Comparison of ENCODE assay signal across 7 mouse cellular contexts in the genomic region with DNA sequence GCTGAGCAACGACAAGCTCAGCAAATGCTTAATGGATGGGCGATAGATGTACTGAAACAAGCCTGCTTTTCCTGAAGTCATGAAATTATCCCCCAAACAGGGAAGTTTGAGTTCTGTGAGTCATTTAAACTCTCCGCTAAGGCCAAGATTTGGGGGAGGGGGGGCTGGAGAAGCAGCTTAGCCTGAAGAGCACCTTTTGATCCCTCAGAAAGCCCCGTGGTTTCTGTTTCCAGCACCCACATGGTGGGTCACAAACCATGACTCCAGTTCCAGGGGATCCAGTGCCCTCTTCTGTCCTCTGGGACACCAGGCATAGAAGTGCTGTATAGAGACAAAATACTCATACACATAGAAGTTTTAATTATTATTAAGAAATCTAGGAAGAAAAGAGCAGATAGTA. TPM values are rescaled to one million over a fixed set of nuclear protein-coding genes. Genes with fewer than 3 reads are reported as not detected.
DNase-seq lines count a peak whose midpoint lies in the region; ATAC-seq lines count a peak whose summit lies in the region.

No protein-coding gene starts in this region.

- H3K27ac ChIP-seq in limb, embryonic 11.5 days (replicated peaks; ENCODE audit: low read depth, low read length) = no peak overlapping the region
- no peak overlapping the region for H3K27ac ChIP-seq in limb, embryonic 10.5 days
- peak overlapping the region; percentile 32; the same call in 1 of the 2 replicates for H3K27ac ChIP-seq in heart, embryonic 12.5 days (ENCODE audit: poor library complexity, severe bottlenecking)

- H3K4me3 ChIP-seq in limb, embryonic 11.5 days (ENCODE audit: low read depth, low read length) = no peak overlapping the region
- H3K4me3 ChIP-seq in limb, embryonic 10.5 days = no peak overlapping the region
- no peak overlapping the region for H3K4me3 ChIP-seq in heart, embryonic 12.5 days

- H3K4me2 ChIP-seq in limb, embryonic 11.5 days (ENCODE audit: low read depth, severe bottlenecking) = 0 out of 2 replicates have a peak overlapping the region, but pooled peaks have one; percentile 2
- no peak overlapping the region; the same call in 1 of the 2 replicates for H3K4me2 ChIP-seq in heart, embryonic 12.5 days

- H3K9ac ChIP-seq in limb, embryonic 11.5 days (ENCODE audit: low read length) = no peak overlapping the region
- no peak overlapping the region for H3K9ac ChIP-seq in heart, embryonic 12.5 days

- no peaks in the 10 kb centered on the region for H3K27me3 ChIP-seq in limb, embryonic 11.5 days (ENCODE audit: control insufficient read depth, insufficient read depth, low read length)
- H3K27me3 ChIP-seq in limb, embryonic 10.5 days (ENCODE audit: low read depth, poor library complexity, severe bottlenecking) = no peaks in the 10 kb centered on the region
- no peaks in the 10 kb centered on the region for H3K27me3 ChIP-seq in heart, embryonic 12.5 days (replicated peaks)

- H3K4me1 ChIP-seq in limb, embryonic 11.5 days (ENCODE audit: control insufficient read depth, insufficient read depth, low read length) = no peaks in the 10 kb centered on the region
- peaks cover 1% of the 10 kb centered on the region; the same call in 1 of the 2 replicates for H3K4me1 ChIP-seq in limb, embryonic 10.5 days
- H3K4me1 ChIP-seq in heart, embryonic 12.5 days (replicated peaks) = peaks cover 3% of the 10 kb centered on the region; the same call in 1 of the 2 replicates

- no peak for ATAC-seq in limb, embryonic 11.5 days (ENCODE audit: insufficient number of reproducible peaks, low FRiP score, low TSS enrichment, low read depth)
- ATAC-seq in heart, embryonic 12.5 days (ENCODE audit: insufficient number of reproducible peaks, low FRiP score) = no peak
- 0 out of 2 replicates have a peak, but pooled peaks have one; percentile 7 for ATAC-seq in megakaryocyte progenitor cell, adult 5-6 weeks (replicated peaks; ENCODE audit: poor library complexity)

- no peaks in the 10 kb centered on the region for H3K9me3 ChIP-seq in limb, embryonic 11.5 days (ENCODE audit: control insufficient read depth, low read length)
- H3K9me3 ChIP-seq in limb, embryonic 10.5 days (replicated peaks) = no peaks in the 10 kb centered on the region
- H3K9me3 ChIP-seq in heart, embryonic 12.5 days (replicated peaks) = no peaks in the 10 kb centered on the region; the same call in 1 of the 2 replicates

- DNase-seq in limb, embryonic 11.5 days (ENCODE audit: low spot score) = no peak
- no peak for DNase-seq in limb, embryonic 10.5 days (ENCODE audit: low spot score)
- DNase-seq in c-Kit-positive CD71-negative TER-119-negative erythroid progenitor cells, embryonic 14.5 days (ENCODE audit: low read depth) = peak; percentile 16
- no peak for DNase-seq in layer of hippocampus, postnatal 10 days (ENCODE audit: low spot score in 2 of 2)
- DNase-seq in layer of hippocampus, adult 8-10 months (ENCODE audit: low spot score in 2 of 2) = no peak

- 78% methylated on average over 4 of the region's 4 CpGs for WGBS in limb, embryonic 11.5 days
- 85% methylated on average over 4 of the region's 4 CpGs for WGBS in limb, embryonic 10.5 days
- 85% methylated on average over 4 of the region's 4 CpGs for WGBS in heart, embryonic 12.5 days

- no peaks in the 10 kb centered on the region for H3K36me3 ChIP-seq in limb, embryonic 11.5 days (ENCODE audit: control insufficient read depth, insufficient read depth, low read length)
- no peaks in the 10 kb centered on the region for H3K36me3 ChIP-seq in limb, embryonic 10.5 days
- H3K36me3 ChIP-seq in heart, embryonic 12.5 days = no peaks in the 10 kb centered on the region

RNA-seq across cellular contexts. Expression of a gene that starts 27.5 kb away (rescaled TPM):
- polyA plus RNA-seq in limb, embryonic 11.5 days (2014; fragmentation: Nextera tagmentation; extraction: Ambion mirVana) = 2.2 and 2.3 TPM in 2 replicates
- polyA plus RNA-seq in limb, embryonic 10.5 days (2016; fragmentation: Nextera tagmentation; extraction: Ambion mirVana) = 1.0 and 1.6 TPM in 2 replicates
- 1.9 TPM in 2 replicates for polyA plus RNA-seq in heart, embryonic 12.5 days (2016; fragmentation: Nextera tagmentation; extraction: Ambion mirVana)
- 2.9 and 3.0 TPM in 2 replicates for total RNA-seq in megakaryocyte progenitor cell, adult 5-6 weeks (2015)
- 1.6 and 1.7 TPM in 2 replicates for total RNA-seq in megakaryocyte progenitor cell, adult 5-6 weeks (2017)
- total RNA-seq in layer of hippocampus, postnatal 10 days (2021) = 1 to 10 TPM; 4.3 to 5.5 TPM
- total RNA-seq in layer of hippocampus, adult 8-10 months (2022) = 1 to 10 TPM; 2.0 to 2.9 (median 2.2) TPM

RNA-seq across cellular contexts. Expression of a gene that starts 34.2 kb away (rescaled TPM):
- polyA plus RNA-seq in limb, embryonic 11.5 days (2014; fragmentation: Nextera tagmentation; extraction: Ambion mirVana) = 23.8 and 25.9 TPM in 2 replicates
- 15.3 and 20.2 TPM in 2 replicates for polyA plus RNA-seq in limb, embryonic 10.5 days (2016; fragmentation: Nextera tagmentation; extraction: Ambion mirVana)
- 32.8 and 32.9 TPM in 2 replicates for polyA plus RNA-seq in heart, embryonic 12.5 days (2016; fragmentation: Nextera tagmentation; extraction: Ambion mirVana)
- 1.6 and 1.7 TPM in 2 replicates for total RNA-seq in megakaryocyte progenitor cell, adult 5-6 weeks (2015)
- total RNA-seq in megakaryocyte progenitor cell, adult 5-6 weeks (2017) = 1.7 and 2.0 TPM in 2 replicates
- 10 to 100 TPM; 10.5 to 11.8 TPM for total RNA-seq in layer of hippocampus, postnatal 10 days (2021)
- total RNA-seq in layer of hippocampus, adult 8-10 months (2022) = 1 to 10 TPM; 5.2 to 5.8 (median 5.4) TPM
